Mouse (Mus musculus) ES-Bruce4 (cell line): Measurements from ENCODE around the gene Adamts14. TPM values are rescaled to one million over a fixed set of nuclear protein-coding genes. Genes with fewer than 3 reads are reported as not detected.

Experiments
- H3K27ac ChIP-seq: 2 replicates; pipeline ENCODE4 v1.5.1; 2012; ENCODE audit warnings: low read length, inconsistent platforms; ENCODE audit not compliant: insufficient read depth
- H3K27me3 ChIP-seq: 2 replicates; pipeline ENCODE4 v1.6.1; 2012; ENCODE audit warnings: mild to moderate bottlenecking, low read length, inconsistent platforms; ENCODE audit not compliant: control insufficient read depth, poor library complexity, insufficient read depth, severe bottlenecking
- H3K36me3 ChIP-seq: 2 replicates; pipeline ENCODE4 v1.6.1; 2012; ENCODE audit warnings: inconsistent platforms, mild to moderate bottlenecking, low read length, moderate library complexity; ENCODE audit not compliant: control insufficient read depth, poor library complexity, insufficient read depth, severe bottlenecking
- H3K4me1 ChIP-seq: one replicate; pipeline ENCODE4 v1.8.1; 2011; ENCODE audit warnings: low read length; ENCODE audit not compliant: control insufficient read depth, insufficient read depth
- H3K4me3 ChIP-seq: 2 replicates; pipeline ENCODE4 v1.5.1; 2011; ENCODE audit warnings: low read depth, mild to moderate bottlenecking, low read length
- H3K9ac ChIP-seq: 2 replicates; pipeline ENCODE4 v1.6.1; 2012; ENCODE audit warnings: low read depth, mild to moderate bottlenecking, inconsistent platforms; ENCODE audit not compliant: poor library complexity, severe bottlenecking
- H3K9me3 ChIP-seq: replicated peaks from 2 replicates; pipeline ENCODE4 v1.6.1; 2012; ENCODE audit warnings: mild to moderate bottlenecking, low read length, inconsistent platforms; ENCODE audit not compliant: control insufficient read depth, poor library complexity, insufficient read depth, severe bottlenecking
- CTCF ChIP-seq: IDR thresholded peaks from one replicate; pipeline ENCODE4 v1.8.1; 2011; ENCODE audit warnings: low read depth, low read length
- EP300 ChIP-seq: IDR thresholded peaks from 2 replicates; pipeline ENCODE4 v1.6.1; 2011; ENCODE audit warnings: low read depth, low read length; ENCODE audit not compliant: insufficient read depth
- POLR2A ChIP-seq: IDR thresholded peaks from one replicate; pipeline ENCODE4 v1.8.1; 2011; ENCODE audit warnings: low read length; ENCODE audit not compliant: insufficient read depth
- polyA plus RNA-seq: library from polyadenylated mRNA; stranded (reverse); fragments of >200 nt; gene quantifications from 2 replicates; pipeline ENCODE4 v1.2.4, GENCODE M21; 2011; ENCODE audit warnings: low read depth; ENCODE audit not compliant: missing spikeins, insufficient read depth, insufficient read length

Gene Adamts14
- polyA plus RNA-seq, 1 experiment = 3.7 TPM

- no peaks in the 10 kb centered on the region for H3K27me3 ChIP-seq
- TF ChIP-seq CTCF (no peak), POLR2A (no peak), EP300 (no peak)
- H3K4me1 ChIP-seq = no peaks in the 10 kb centered on the region
- no peaks in the 10 kb centered on the region for H3K36me3 ChIP-seq
- no peak overlapping the region for H3K4me3 ChIP-seq
- H3K27ac ChIP-seq = no peak overlapping the region
- H3K9ac ChIP-seq = no peak overlapping the region
- no peaks in the 10 kb centered on the region for H3K9me3 ChIP-seq
Measured at GRCm38 (mm10) chr10:61296713-61297445, 23.6 kb upstream of the Adamts14 start.

- Histone ChIP-seq H3K27ac (no peak overlapping the region), H3K4me1 (no peaks in the 10 kb centered on the region), H3K36me3 (no peaks in the 10 kb centered on the region), H3K27me3 (no peaks in the 10 kb centered on the region), H3K9ac (no peak overlapping the region), H3K9me3 (no peaks in the 10 kb centered on the region), H3K4me3 (no peak overlapping the region)
- no peak for TF ChIP-seq EP300
- no peak for TF ChIP-seq CTCF
- TF ChIP-seq POLR2A = no peak
Measured at GRCm38 (mm10) chr10:61294242-61294641, 21.0 kb upstream of the Adamts14 start.

GRCm38 (mm10) chr10:61290479-61290878 is 17.2 kb upstream of the Adamts14 start:
- Histone ChIP-seq H3K27ac (no peak overlapping the region), H3K9ac (no peak overlapping the region), H3K9me3 (no peaks in the 10 kb centered on the region), H3K4me3 (no peak overlapping the region), H3K4me1 (peaks cover 2% of the 10 kb centered on the region), H3K36me3 (no peaks in the 10 kb centered on the region), H3K27me3 (no peaks in the 10 kb centered on the region)
- TF ChIP-seq EP300 (no peak), CTCF (no peak), POLR2A (no peak)

- no peak overlapping the region for H3K27ac ChIP-seq
- peaks cover 2% of the 10 kb centered on the region for H3K4me1 ChIP-seq
- H3K36me3 ChIP-seq = no peaks in the 10 kb centered on the region
- H3K4me3 ChIP-seq = no peak overlapping the region
- no peaks in the 10 kb centered on the region for H3K9me3 ChIP-seq
- H3K27me3 ChIP-seq = no peaks in the 10 kb centered on the region
- no peak overlapping the region for H3K9ac ChIP-seq
- no peak for TF ChIP-seq CTCF
- no peak for TF ChIP-seq POLR2A
- no peak for TF ChIP-seq EP300
Measured at GRCm38 (mm10) chr10:61290016-61290415, 16.8 kb upstream of the Adamts14 start.

GRCm38 (mm10) chr10:61286246-61286645 is 13.0 kb upstream of the Adamts14 start:
- Histone ChIP-seq H3K27me3 (no peaks in the 10 kb centered on the region), H3K9ac (no peak overlapping the region), H3K27ac (no peak overlapping the region), H3K36me3 (no peaks in the 10 kb centered on the region), H3K4me3 (no peak overlapping the region), H3K9me3 (no peaks in the 10 kb centered on the region), H3K4me1 (peaks cover 2% of the 10 kb centered on the region)
- TF ChIP-seq CTCF = no peak
- no peak for TF ChIP-seq EP300
- TF ChIP-seq POLR2A = no peak

- TF ChIP-seq EP300 = no peak
- TF ChIP-seq CTCF = no peak
- no peak for TF ChIP-seq POLR2A
- H3K9me3 ChIP-seq = no peaks in the 10 kb centered on the region
- peaks cover 2% of the 10 kb centered on the region for H3K4me1 ChIP-seq
- no peak overlapping the region for H3K9ac ChIP-seq
- H3K36me3 ChIP-seq = no peaks in the 10 kb centered on the region
- H3K4me3 ChIP-seq = no peak overlapping the region
- H3K27me3 ChIP-seq = no peaks in the 10 kb centered on the region
- H3K27ac ChIP-seq = no peak overlapping the region
Measured at GRCm38 (mm10) chr10:61285271-61285670, 12.0 kb upstream of the Adamts14 start.
